Mouse (Mus musculus) fibroblast of lung, adult 2 months (primary cell): ENCODE measurements around the gene Slc7a7.
A peak's percentile ranks its signal among the peaks of the same experiment; 100 is the strongest.

ENCODE experiments used
- DNase-seq: peaks from one replicate; pipeline ENCODE4 v3.0.0-alpha.2; 2011; ENCODE audit warnings: low read depth

The Slc7a7 gene

DNA sequence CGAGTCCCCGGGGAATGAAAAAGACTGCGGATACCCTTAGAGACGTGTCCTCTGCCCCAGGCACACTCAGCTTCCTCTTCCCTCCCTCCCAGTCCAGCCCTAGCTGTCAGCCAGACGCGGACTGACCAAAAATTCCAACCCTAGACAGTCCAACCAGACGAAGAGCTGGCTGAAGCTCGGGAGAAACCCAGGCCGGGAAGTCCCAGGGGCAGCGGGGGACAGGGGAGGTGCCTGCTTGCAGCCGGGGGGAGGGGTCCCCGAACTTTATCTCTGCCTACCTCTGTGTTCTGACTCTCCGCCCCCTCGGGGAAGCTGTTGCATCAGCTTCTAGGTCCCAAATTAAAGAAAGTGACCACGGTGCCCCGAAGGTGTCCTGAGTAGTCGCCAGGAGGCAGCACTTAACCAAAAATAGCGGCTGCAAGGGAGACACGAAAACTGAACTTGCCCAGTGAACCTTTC lies at the start of gene Slc7a7:
Slc7a7 (minus strand) TSS at position 158 of the 459 bp plus-strand sequence.
- no peak for DNase-seq

DNA sequence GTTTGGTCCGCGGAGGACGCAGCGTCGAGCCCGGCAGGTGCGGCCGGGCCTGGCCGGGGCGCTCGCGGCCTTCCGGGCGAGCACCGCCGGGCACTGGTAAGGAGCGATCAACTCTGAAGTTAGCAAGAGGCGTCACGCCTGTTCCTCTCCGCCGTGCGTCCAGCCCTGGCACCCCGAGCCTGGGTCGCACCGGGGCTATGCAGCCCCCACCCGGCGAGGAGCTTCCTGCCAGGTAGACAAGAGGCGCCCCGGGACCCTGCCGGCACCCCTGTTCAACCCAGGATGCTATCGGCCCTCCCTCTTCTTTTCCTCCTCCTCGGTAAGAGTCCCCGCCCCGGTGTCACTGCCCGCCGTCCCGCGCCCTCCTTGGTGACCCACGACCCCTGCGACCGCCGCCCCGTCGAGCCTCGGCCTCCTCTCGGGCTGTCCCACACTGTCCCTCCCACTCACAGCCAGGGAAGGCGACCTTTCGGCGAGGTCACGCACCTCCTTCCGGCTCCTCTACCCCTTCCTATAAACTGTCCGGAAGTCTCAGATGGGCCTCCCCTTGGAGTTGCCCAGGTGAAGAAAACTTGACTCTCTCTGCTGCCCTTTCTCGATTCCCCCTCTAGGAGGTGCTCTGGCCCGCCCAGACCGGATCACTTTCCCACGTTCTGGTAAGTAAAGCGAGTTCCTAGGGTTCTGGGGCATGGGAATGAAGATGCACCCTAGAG lies 46.9 kb upstream of the Slc7a7 start:
- DNase-seq, result peak; percentile 68

DNA sequence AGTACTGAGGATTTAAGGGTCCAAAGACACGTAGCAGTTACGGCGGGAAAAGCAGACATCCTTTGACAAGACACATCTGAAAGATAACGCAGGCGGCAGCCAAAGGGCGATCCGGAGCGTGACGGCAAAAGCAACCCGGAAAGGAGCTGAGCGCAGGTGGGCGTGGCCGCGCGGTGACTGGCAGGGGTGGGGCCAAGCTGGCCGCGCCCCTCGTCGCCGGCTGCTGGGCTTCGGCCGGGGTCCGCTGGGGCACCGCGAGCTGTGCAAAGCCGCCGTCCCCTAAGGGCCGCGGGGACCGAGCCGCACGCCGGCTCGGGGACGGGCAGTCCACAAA lies 46.3 kb upstream of the Slc7a7 start, which contains the start of gene Lrp10:
Lrp10 (plus strand) TSS at position 179 of the 334 bp plus-strand sequence.
- no peak for DNase-seq

DNA sequence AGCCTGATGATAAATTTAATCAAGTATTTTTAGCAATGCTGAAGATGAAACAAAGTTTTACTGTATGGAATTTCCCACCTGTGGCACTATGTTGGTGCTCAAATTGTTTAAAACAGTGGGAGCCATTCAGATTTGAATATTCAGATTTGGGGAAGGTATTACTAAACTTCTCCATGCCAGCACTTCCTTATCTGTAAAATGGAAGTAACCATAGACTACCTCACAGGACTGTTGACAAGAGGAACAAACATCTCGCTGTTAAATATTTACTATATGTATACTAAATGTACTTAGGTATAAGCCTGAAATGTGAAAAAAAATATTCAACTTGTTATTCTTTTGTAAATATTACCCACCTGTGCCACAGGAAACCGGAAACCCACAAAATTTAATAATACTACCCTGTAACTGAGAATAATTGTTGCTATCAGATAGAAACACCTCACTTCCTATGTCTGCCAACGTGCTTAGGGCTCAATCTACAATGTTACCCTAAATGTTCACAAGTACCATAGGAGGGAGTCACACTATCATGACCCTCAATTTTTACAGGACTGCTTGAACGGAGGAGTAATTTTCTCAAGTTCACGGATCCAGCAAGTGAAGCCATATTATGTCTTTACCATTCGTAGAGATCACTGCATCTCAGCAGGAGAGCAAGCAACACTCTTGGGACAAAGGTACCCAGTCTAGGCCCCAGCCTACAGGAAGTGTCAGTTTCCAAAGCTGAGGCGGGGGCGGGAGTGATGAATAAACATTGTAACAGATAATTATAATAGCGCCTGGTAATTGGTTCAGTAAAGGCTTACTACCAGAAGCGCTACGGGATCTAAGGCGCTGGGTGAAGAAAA lies 45.8 kb upstream of the Slc7a7 start:
- no peak for DNase-seq

DNA sequence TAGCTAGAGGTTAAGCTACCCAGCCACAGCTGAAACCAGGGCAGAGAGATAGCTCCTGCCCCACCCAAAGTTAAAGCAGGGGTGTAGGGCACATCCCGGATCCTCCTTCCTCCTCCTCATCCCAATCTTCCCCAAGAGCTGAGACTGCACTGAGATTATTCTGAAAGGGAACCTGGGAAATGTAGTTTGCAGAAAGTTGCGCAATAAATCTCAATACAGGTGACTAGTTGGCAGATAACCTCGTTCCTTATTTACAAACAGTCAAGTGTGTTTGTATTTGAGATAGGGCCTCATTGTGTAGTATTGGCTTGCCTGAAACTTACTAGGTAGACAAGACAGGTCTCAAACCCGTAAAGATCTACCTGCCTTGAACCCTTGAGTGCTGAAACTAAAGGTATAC lies 44.6 kb upstream of the Slc7a7 start:
- no peak for DNase-seq

DNA sequence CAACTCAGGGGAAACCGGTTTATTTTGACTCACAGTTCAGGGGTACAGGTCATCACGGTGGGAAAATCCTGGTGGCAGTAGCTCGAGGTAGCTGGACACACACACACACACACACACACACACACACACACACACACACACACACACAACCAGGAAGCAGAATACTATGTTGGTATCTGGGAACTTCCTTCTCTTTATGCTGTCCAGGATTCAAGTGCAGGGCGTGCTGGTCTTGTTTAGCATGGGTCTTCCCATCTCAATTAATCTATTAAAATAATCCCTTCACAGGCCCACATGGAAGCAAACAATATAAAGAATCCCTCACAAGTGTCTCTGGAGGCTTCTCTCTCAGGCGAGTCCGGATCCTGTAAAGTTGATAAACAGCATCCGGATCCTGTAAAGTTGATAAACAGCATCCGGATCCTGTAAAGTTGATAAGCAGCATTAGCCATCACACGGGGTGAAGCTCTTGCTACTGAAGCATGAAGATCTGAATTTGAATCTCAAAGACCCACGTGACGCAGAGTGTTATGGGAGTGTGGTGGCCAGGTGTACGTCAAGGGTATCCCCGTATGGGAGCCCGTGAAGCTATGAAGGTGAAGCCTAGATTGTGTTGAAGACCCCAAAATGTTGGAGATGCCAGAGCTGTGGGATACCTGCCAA lies 40.5 kb upstream of the Slc7a7 start:
- DNase-seq, result no peak

DNA sequence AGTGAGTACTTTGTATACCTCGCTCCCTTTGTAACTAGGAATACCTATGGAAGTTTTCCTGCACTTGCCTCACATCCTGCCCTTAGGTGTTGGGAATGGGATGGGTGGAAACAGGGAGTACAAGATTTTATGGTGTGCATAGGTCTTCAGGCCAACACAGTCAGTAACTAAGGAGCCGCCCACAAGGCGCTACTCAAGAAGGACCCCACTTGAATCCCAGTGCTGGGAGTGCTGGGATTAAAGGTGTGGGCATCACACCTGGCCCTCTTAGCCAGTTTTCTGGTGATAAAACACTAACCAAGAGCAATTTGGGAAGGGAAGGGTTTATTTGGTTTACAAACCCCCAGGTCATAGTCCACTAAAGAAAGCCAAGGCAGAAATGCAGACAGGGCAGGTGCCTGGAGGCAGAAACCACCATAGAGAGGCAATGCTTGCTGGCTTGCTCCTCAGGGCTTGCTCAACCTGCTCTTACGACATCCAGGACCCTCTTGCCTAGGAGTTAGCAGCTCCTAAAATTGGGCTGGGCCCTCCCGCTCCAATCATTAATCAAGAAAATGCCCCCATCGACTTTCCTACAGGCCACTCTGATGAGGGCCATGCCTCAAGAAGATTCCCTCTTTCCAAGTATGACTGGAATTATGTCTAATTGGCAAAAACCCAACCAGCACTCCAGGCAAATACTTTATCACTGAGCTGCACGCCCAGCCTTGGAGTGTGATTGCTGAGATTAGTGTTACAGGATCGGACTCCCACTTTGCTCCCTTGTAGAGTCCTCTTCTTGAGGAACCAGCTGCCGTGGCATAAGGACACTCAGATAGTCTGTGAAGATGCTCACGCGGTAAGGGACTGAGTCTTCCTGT lies 37.3 kb upstream of the Slc7a7 start:
- DNase-seq, result no peak

DNA sequence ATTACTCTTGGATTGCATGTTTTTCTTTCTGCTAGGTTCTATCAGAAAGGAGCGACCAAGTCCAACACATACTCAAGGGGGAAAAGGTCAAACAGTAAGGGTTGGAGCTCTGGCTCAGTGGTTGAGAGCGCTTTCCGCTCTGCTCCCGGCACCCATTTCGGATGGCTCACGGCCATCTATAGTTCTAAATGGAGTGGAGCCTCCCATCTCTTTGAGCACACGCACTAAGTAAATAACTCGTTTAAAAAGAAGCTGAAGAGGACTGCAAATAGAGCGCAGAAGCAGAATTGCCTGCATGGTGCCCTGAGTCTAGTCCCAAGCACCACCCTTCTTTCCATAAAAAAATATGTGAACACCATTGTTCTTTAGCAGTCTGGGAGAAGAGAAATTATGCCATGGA lies 36.0 kb upstream of the Slc7a7 start:
- DNase-seq, result no peak

DNA sequence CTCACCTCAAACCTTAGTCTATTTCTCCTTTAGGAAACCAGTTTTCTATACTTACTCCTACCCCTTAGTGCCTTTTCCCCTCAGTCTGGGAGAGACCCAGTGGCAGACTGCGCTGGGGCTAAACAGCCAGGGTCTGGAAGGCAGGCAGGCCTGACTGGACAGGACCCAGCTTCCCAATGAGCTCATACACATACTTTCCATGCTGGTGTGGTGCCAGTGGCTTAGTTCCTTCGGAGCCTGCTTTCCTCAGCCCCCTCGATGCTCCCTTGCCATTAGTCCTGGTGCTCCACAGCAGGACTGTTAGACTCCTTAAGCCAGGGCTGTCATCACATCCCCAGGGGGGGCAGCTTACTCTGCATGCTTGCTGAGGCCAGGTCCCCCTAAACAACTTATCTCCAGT lies 27.9 kb upstream of the Slc7a7 start:
- no peak for DNase-seq

DNA sequence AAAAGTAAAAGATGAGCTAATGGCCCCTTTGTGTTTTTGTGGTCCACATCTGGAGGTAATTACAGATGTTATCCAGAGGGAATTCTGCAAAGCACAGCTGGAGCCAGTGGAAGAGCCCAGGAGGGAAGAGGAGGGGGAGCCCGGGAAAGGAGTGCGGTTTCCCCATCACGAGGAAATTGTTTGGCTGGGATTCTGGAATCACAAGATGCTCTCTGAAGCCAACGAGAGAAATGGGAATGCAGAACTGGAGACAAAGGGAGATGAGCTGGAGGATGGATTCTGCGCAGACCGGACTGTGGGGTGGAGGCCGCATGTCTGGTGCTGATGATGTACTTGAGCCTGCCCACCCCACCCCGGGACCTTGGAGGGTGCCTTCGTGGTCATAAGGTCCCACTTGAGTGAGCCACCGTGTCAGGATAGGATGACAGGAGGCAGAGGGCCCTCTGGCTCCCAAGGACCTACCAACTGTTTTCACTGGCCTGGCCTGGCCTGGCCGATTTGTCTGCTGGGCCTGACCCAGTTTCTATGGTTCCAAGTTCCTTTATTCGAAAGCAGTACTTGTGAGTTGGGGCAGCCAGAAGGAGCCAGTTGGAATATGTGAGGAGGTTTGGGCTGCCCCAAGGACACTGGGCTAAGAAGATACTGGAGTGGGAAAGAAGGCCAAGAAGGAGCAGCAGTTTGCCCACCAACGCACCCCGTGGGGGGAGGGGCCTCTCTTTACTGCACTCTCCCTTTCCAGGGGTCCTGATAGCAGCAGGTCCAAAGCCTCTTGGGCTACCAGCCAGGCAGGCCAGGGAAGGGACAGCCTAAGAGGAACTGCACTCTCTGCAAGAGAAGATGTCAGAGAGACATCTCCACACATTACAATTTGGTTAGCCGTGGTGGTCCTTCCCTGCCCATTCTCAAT lies 26.4 kb upstream of the Slc7a7 start:
- peak; percentile 92 for DNase-seq

DNA sequence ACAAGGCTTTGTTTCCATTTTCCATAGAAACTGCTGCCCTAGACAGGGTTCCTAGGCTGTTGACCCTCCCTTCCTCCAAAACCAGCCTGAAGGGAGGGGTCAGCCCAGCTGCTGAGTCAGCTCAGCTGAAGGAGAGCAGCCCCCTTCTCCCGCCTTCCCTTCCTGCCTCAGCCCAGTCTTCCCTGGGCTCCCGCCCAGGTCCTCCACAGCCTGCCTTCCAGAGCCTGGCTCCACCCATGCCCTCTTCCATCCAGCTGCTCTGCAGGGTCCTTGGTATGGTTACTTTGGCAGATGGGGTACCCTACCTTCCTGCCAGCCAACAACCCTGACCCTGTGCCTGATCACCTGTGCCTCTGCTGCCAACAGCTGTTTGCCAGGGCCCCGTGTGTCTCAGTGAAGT lies 25.6 kb upstream of the Slc7a7 start:
- peak; percentile 86 for DNase-seq

DNA sequence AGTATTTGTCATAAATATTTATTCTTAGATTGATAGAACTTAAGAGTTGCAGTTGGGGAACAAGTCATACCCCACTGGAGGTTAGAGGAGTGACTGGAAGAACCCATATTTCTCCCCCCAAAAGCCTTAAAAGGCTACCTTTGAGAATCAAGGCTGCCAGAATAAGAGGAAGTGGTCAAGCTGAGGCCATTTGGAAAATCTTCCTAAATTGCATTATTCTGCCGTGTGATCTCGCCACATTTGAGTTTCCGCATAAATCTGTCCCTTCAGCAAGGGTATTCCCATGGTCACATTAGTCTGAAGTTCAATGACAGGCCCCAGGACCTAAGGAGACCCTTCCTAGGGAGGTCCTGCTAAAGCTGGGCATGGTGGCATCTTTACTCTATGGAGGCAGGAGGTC lies 25.0 kb upstream of the Slc7a7 start:
- DNase-seq, result no peak

DNA sequence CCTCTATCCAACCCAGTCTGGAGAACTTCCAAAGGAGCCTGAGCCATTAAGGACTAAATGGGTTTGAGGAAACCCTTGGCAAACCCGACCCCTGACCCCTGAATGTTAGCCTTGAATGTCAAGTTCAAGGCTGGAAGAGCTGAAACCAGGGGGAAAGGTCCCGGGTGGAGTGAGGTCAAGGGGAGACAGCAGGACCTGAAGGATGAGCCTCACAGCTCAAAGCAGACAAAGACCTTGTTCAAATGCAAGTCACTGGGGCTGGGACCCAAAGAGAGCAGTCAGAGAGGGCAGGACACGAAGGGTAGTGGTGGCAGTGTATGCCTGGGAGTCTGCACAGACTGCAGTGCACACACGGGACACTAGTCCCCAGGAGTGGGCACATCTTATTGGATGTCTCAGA lies 23.8 kb upstream of the Slc7a7 start:
- no peak for DNase-seq

DNA sequence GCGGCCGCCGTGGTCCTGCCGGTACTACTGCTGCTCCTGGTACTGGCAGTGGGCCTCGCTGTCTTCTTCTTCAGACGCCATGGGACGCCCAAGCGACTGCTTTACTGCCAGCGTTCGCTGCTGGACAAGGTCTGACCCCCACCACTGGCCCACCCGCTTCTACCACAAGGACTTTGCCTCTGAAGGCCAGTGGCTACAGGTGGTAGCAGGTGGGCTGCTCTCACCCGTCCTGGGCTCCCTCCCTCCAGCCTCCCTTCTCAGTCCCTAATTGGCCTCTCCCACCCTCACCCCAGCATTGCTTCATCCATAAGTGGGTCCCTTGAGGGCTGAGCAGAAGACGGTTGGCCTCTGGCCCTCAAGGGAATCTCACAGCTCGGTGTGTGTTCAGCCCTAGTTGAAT lies 23.0 kb upstream of the Slc7a7 start:
- no peak for DNase-seq

DNA sequence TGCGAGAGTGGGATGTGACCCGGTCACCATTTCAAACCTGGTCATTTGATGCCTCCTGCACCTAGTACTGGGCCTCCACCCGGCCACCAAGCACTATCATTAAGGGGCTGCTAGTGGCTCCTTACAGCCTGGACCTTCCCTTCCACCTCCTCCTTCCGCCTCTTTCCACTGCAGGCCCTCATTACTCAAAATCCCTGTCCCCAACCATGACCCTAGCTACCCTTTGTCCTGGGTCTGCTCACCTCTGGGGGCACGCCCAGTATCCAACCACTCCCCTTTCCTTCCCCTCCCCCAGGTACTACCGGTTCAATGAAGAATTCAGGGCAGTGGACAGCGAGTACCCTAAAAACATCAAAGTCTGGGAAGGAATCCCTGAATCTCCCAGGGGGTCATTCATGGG lies 22.0 kb upstream of the Slc7a7 start:
- no peak for DNase-seq

DNA sequence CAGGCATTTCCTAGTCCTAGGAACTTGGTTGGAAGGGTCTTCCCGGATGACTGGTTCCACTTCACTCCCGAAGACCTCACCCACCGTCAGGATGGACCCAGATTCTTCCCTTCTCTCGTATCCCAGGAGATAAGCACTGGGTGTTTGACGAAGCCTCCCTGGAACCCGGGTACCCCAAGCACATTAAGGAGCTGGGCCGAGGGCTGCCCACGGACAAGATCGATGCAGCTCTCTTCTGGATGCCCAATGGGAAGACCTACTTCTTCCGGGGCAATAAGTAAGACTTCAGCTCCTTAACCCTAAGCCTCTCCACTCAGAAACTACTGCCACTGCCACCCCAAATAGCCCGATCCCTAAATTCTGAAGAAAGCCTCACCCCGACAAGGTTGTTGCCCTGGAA lies 21.6 kb upstream of the Slc7a7 start:
- no peak for DNase-seq

DNA sequence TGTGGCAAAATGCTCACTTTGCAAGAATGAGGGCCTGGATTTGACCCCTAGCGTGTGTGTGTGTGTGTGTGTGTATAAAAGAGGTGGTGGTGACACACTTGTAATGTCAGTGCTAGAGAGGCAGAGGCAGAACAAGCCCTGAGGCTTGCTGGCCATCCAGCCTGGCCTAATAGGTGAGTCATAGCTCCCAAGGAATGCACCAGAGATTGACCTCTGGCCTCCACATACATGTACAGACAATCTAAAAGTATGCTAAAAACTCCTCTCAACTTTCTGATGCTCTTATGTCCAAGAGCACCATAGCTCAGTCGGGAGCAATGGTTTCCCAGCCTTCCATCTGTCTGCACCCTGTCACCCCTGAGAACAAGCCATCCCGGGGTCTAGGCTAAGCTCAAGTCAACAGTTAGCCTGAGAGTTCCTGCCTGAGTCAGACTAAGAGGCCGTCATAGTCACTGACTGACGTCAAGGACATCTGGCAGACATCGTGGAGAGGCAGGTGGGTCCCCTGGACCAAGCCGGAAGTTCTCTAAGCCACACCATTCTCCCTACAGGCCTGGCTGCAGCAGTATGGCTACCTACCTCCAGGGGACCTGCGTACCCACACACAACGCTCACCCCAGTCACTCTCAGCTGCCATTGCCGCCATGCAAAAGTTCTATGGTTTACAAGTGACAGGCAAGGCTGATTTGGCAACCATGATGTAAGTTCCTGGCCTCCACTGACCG lies 17.8 kb upstream of the Slc7a7 start:
- DNase-seq, result no peak

DNA sequence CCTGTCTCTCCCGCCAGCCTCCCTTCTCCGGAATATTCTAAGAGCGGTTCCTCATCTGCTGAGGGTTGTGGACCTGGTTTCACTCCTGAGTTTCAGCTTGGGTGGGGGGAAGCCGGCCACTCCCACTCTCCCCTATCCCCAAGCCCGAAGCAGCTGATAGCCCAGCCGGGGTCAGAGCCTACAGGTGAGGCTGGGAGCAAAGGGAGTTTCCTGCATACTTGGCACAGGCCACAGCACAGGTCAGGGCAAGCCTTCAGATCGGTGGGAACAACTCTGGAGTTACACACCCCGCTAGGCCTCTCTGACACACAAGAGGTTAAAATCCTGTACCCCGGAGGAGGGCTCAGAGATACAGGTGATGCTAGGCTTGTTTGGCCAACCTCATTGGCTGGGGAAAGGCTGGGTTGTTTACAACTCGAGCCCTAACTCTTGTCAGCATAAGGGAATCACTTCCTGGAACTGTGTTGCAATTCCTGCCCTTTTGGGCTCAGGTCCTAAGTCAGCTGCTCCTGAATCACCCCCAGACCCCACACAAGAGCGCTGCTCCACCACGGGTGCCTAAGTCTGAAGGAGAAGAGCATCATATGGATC lies 16.5 kb upstream of the Slc7a7 start:
- DNase-seq, result no peak
